Mouse (Mus musculus): ENCODE measurements around the gene Itsn1. TPM values are rescaled to one million over a fixed set of nuclear protein-coding genes. Genes with fewer than 3 reads are reported as not detected.

The Itsn1 gene
- polyA plus RNA-seq, 1 experiment from 2014 or later, result 54.7 TPM

DNA sequence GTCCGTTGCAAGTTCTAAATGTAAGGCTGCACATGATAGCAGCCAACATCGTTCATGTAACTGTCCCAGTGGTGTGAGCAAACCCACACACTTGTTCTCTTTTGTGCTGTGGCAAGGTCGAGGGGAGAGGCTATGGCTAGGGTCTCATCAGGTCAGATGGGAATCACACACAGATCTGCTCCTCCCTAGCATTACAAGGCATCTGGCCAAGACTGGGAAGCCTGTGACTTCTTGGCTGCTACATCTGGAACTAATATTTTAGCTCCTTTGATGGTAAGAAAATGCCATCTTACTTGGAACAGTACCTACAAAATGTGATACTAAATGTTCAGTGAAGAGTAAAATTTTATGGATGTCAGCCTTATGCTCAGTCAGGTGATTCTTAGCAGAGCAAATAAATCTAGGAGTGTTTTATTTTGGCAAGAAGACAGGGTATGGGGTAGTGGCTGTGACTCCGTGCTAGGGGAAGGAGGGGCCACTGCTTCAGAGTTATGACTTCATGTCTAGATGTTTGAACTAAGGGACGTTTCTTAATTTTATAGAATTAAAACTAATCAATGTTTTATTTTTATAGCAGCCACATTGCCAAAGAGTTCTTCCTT lies 73.5 kb downstream of the Itsn1 start:
- Histone ChIP-seq H3K9me3 (replicated peaks; ENCODE audit: control insufficient read depth, low read length) (no peaks in the 10 kb centered on the region), H3K27ac (ENCODE audit: low read length) (peak overlapping the region; percentile 27; the same call in 1 of the 2 replicates), H3K4me2 (ENCODE audit: low read depth, low read length) (no peak overlapping the region), H3K9ac (ENCODE audit: low read depth, low read length) (no peak overlapping the region), H3K36me3 (ENCODE audit: control insufficient read depth, insufficient read depth) (peaks cover 9% of the 10 kb centered on the region), H3K27me3 (ENCODE audit: control insufficient read depth, insufficient read depth, low read depth, low read length) (no peaks in the 10 kb centered on the region), H3K4me1 (ENCODE audit: control insufficient read depth, low read depth, low read length) (peaks cover 34% of the 10 kb centered on the region), H3K4me3 (ENCODE audit: low read depth, low read length) (no peak overlapping the region)
- no peak for ATAC-seq (ENCODE audit: low read depth)
- 62% methylated on average over 5 of the region's 5 CpGs for WGBS (ENCODE audit: insufficient replicate concordance)

DNA sequence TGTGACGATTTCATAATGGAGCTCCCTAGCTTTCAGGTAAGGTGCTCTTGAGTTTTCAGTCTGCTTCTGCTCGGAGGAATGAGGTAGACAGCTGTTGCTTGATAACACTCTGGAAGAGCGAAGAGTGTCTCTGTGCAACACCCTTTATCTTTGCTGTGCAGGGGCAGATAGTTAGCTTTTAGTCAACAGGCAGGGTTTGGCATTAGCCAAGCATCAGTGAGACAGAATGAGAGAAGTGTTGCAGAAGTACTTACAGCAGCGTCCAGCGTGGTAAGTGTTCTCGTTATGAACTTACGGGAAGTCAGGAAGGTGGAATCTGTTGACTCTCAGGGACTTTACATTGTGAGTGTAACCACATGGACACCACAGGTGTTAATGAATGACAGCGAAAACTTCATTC lies 75.3 kb downstream of the Itsn1 start:
- Histone ChIP-seq H3K4me2 (ENCODE audit: low read depth, low read length) (peak overlapping the region; percentile 42), H3K27ac (ENCODE audit: low read length) (peak overlapping the region; percentile 96), H3K4me1 (ENCODE audit: control insufficient read depth, low read depth, low read length) (peaks cover 34% of the 10 kb centered on the region), H3K36me3 (ENCODE audit: control insufficient read depth, insufficient read depth) (peaks cover 12% of the 10 kb centered on the region), H3K4me3 (ENCODE audit: low read depth, low read length) (peak overlapping the region; percentile 65), H3K9me3 (replicated peaks; ENCODE audit: control insufficient read depth, low read length) (no peaks in the 10 kb centered on the region), H3K9ac (ENCODE audit: low read depth, low read length) (peak overlapping the region; percentile 70), H3K27me3 (ENCODE audit: control insufficient read depth, insufficient read depth, low read depth, low read length) (no peaks in the 10 kb centered on the region)
- ATAC-seq (ENCODE audit: low read depth), result peak; percentile 98
- WGBS (ENCODE audit: insufficient replicate concordance), result 25% methylated on average over 8 of the region's 8 CpGs

DNA sequence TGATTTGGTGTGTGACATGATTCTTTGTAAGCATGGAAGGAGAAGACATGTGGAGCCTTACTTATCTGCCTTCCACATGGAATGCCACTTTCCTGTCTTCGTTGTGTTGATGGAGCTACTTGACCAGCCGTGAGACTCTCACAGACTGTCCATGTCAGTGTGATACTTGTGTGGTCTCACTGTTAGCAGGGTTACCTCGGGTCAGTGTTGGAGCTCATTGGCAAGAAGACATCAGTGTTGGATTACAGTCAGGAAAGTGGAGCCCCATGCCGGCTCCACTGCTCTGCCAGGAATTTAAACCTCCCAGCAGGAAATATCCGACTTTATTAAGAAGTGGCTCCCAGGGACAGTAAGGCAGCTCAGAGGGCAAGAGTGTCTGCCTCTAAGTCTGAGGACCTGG lies 75.8 kb downstream of the Itsn1 start:
- H3K4me3 ChIP-seq (ENCODE audit: low read depth, low read length), result peak overlapping the region; percentile 65
- H3K27ac ChIP-seq (ENCODE audit: low read length), result peak overlapping the region; percentile 96
- peak; percentile 52 for ATAC-seq (ENCODE audit: low read depth)
- H3K9me3 ChIP-seq (replicated peaks; ENCODE audit: control insufficient read depth, low read length), result no peaks in the 10 kb centered on the region
- whole genome bisulfite sequencing (ENCODE audit: insufficient replicate concordance), result 27% methylated on average over 5 of the region's 5 CpGs
- peaks cover 34% of the 10 kb centered on the region for H3K4me1 ChIP-seq (ENCODE audit: control insufficient read depth, low read depth, low read length)
- H3K4me2 ChIP-seq (ENCODE audit: low read depth, low read length), result peak overlapping the region; percentile 36
- H3K27me3 ChIP-seq (ENCODE audit: control insufficient read depth, insufficient read depth, low read depth, low read length), result no peaks in the 10 kb centered on the region
- peaks cover 16% of the 10 kb centered on the region for H3K36me3 ChIP-seq (ENCODE audit: control insufficient read depth, insufficient read depth)
- peak overlapping the region; percentile 70 for H3K9ac ChIP-seq (ENCODE audit: low read depth, low read length)

DNA sequence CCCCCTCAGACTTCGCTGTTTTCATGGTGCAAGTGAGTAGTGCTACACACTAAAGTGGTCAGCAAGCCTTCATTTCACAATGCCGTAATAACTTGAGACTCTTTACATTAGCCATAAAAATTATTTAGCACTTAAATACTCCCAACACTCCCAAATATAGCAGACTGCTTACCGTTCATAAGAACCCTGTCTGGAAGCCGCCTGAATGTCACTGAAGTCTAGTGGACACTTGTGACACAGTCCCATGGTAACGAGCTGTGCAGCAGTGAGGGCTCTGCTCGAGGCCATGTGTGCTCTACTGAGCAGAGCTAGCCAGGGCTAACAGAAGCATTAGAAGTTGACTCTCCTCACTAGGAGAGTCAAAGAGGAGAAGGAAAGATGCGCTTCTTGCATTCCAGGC lies 81.2 kb downstream of the Itsn1 start:
- no peak overlapping the region for H3K9ac ChIP-seq (ENCODE audit: low read depth, low read length)
- peaks cover 29% of the 10 kb centered on the region for H3K36me3 ChIP-seq (ENCODE audit: control insufficient read depth, insufficient read depth)
- H3K4me3 ChIP-seq (ENCODE audit: low read depth, low read length), result no peak overlapping the region
- no peaks in the 10 kb centered on the region for H3K9me3 ChIP-seq (replicated peaks; ENCODE audit: control insufficient read depth, low read length)
- no peak overlapping the region for H3K27ac ChIP-seq (ENCODE audit: low read length)
- H3K27me3 ChIP-seq (ENCODE audit: control insufficient read depth, insufficient read depth, low read depth, low read length), result no peaks in the 10 kb centered on the region
- no peak for ATAC-seq (ENCODE audit: low read depth)
- H3K4me2 ChIP-seq (ENCODE audit: low read depth, low read length), result no peak overlapping the region
- H3K4me1 ChIP-seq (ENCODE audit: control insufficient read depth, low read depth, low read length), result peaks cover 3% of the 10 kb centered on the region
- WGBS (ENCODE audit: insufficient replicate concordance), result 83% methylated on average over 7 of the region's 7 CpGs

DNA sequence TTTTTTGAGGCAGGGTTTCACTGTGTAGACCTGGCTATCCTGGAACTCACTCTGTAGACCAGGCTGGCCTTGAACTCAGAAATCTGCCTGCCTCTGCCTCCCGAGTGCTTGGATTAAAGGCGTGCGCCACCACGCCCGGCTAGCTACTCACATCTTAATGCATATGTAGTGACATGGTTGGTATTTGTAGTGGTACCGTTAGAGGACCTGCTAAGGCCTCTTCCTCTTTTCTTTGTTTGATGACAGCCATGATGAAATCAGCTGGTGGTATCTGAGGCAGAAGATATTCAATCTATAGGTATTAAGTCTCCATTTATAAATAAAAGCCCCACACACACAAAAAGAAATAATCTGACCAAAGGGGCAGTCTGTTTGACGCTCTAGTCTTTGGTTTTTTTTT lies 82.3 kb downstream of the Itsn1 start:
- H3K27ac ChIP-seq (ENCODE audit: low read length), result no peak overlapping the region
- 72% methylated on average over 7 of the region's 7 CpGs for WGBS (ENCODE audit: insufficient replicate concordance)
- H3K27me3 ChIP-seq (ENCODE audit: control insufficient read depth, insufficient read depth, low read depth, low read length), result no peaks in the 10 kb centered on the region
- peaks cover 3% of the 10 kb centered on the region; the same call in 1 of the 2 replicates for H3K4me1 ChIP-seq (ENCODE audit: control insufficient read depth, low read depth, low read length)
- H3K36me3 ChIP-seq (ENCODE audit: control insufficient read depth, insufficient read depth), result peaks cover 32% of the 10 kb centered on the region
- no peaks in the 10 kb centered on the region for H3K9me3 ChIP-seq (replicated peaks; ENCODE audit: control insufficient read depth, low read length)
- ATAC-seq (ENCODE audit: low read depth), result no peak
- no peak overlapping the region for H3K4me2 ChIP-seq (ENCODE audit: low read depth, low read length)
- H3K4me3 ChIP-seq (ENCODE audit: low read depth, low read length), result no peak overlapping the region
- no peak overlapping the region for H3K9ac ChIP-seq (ENCODE audit: low read depth, low read length)

DNA sequence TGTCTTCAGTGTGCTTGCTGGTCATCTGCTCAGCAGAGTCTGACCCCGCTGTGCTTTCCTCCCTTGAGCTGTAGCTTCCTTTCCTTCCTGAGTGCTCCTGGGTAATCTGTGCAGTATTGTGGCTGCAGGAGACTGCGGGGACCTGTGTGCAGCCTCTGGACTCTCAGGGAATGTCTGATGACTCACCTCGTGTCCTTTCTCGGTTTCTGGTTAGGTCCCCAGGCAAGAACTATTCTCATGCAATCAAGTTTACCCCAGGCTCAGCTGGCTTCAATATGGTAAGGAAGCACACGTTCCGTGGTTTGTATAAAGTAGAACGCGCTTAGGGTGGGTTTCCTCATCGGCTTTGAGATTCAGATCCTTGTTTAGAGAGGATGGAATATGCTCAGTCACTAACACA lies 82.8 kb downstream of the Itsn1 start:
- Histone ChIP-seq H3K9me3 (replicated peaks; ENCODE audit: control insufficient read depth, low read length) (no peaks in the 10 kb centered on the region), H3K4me1 (ENCODE audit: control insufficient read depth, low read depth, low read length) (peaks cover 1% of the 10 kb centered on the region; the same call in 1 of the 2 replicates), H3K36me3 (ENCODE audit: control insufficient read depth, insufficient read depth) (peaks cover 36% of the 10 kb centered on the region), H3K27me3 (ENCODE audit: control insufficient read depth, insufficient read depth, low read depth, low read length) (no peaks in the 10 kb centered on the region), H3K4me2 (ENCODE audit: low read depth, low read length) (no peak overlapping the region), H3K27ac (ENCODE audit: low read length) (no peak overlapping the region), H3K9ac (ENCODE audit: low read depth, low read length) (no peak overlapping the region), H3K4me3 (ENCODE audit: low read depth, low read length) (no peak overlapping the region)
- no peak for ATAC-seq (ENCODE audit: low read depth)
- WGBS (ENCODE audit: insufficient replicate concordance), result 63% methylated on average over 9 of the region's 9 CpGs

DNA sequence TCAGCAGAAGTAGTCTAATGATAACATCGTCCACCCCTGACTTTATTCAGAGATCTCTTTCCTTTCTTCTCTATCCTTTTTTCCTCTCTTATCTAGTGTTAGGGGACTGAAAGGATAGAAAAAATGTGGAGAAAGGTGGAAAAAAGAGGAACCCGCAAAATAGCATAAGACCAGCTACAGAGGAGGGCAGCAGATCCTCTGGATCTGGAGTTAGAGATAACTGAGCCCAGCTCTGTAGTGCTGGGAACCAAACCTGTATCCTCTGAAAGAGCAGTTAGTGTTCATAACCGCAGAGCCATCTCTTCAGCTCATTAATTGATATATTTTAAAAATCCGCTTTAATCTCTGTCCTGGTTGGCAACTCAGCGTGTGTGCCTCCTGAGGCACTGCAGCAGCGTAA lies 84.5 kb downstream of the Itsn1 start:
- peaks cover 50% of the 10 kb centered on the region for H3K36me3 ChIP-seq (ENCODE audit: control insufficient read depth, insufficient read depth)

DNA sequence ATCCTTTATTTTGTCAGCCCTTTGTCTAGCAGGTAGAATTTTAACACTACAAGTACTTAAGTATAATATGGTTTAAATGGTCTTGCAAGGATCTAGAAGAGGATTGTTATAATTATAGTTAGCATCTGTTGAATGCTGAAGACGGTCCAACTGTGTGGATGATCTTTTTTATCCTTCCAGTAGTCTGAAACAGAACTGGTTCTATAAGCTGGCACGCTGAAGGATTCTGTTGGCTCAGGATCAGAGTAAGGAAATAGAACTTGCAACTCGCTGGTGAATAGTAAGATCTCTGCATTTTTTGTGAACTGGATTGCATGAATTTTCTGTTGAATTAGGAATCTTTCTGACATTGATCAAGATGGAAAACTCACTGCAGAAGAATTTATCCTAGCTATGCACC lies 86.0 kb downstream of the Itsn1 start:
- Histone ChIP-seq H3K4me3 (ENCODE audit: low read depth, low read length) (no peak overlapping the region), H3K4me1 (ENCODE audit: control insufficient read depth, low read depth, low read length) (no peaks in the 10 kb centered on the region), H3K4me2 (ENCODE audit: low read depth, low read length) (no peak overlapping the region), H3K36me3 (ENCODE audit: control insufficient read depth, insufficient read depth) (peaks cover 57% of the 10 kb centered on the region), H3K27me3 (ENCODE audit: control insufficient read depth, insufficient read depth, low read depth, low read length) (no peaks in the 10 kb centered on the region), H3K9me3 (replicated peaks; ENCODE audit: control insufficient read depth, low read length) (no peaks in the 10 kb centered on the region), H3K27ac (ENCODE audit: low read length) (no peak overlapping the region), H3K9ac (ENCODE audit: low read depth, low read length) (no peak overlapping the region)
- WGBS (ENCODE audit: insufficient replicate concordance), result 81% methylated on average over 3 of the region's 3 CpGs
- no peak for ATAC-seq (ENCODE audit: low read depth)

More for the DNA sequence above, 84.5 kb downstream of the Itsn1 start:
- H3K4me3 ChIP-seq (ENCODE audit: low read depth, low read length), result no peak overlapping the region
- H3K4me1 ChIP-seq (ENCODE audit: control insufficient read depth, low read depth, low read length), result no peaks in the 10 kb centered on the region
- ATAC-seq (ENCODE audit: low read depth), result no peak
- H3K27ac ChIP-seq (ENCODE audit: low read length), result no peak overlapping the region
- H3K27me3 ChIP-seq (ENCODE audit: control insufficient read depth, insufficient read depth, low read depth, low read length), result no peaks in the 10 kb centered on the region
- H3K9ac ChIP-seq (ENCODE audit: low read depth, low read length), result no peak overlapping the region
- H3K4me2 ChIP-seq (ENCODE audit: low read depth, low read length), result no peak overlapping the region
- H3K9me3 ChIP-seq (replicated peaks; ENCODE audit: control insufficient read depth, low read length), result no peaks in the 10 kb centered on the region
- WGBS (ENCODE audit: insufficient replicate concordance), result 87% methylated on average over 6 of the region's 6 CpGs

DNA sequence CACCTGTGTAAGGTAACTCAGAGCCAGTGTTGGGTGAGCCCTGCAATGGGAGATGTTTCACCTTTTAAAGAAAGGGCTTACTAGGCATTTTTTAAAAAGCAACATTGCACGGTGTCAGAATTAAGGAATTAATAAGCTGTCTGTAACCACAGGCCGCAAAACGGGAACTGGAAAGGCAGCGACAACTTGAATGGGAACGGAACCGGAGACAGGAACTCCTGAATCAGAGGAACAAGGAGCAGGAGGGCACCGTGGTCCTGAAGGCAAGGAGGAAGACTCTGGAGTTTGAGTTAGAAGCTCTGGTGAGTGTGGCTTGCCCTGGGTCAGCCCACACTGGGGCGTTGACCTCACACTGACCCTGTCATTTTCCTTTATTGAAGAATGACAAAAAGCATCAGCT lies 91.2 kb downstream of the Itsn1 start:
- Histone ChIP-seq H3K4me2 (ENCODE audit: low read depth, low read length) (no peak overlapping the region), H3K4me1 (ENCODE audit: control insufficient read depth, low read depth, low read length) (peaks cover 27% of the 10 kb centered on the region), H3K27me3 (ENCODE audit: control insufficient read depth, insufficient read depth, low read depth, low read length) (no peaks in the 10 kb centered on the region), H3K4me3 (ENCODE audit: low read depth, low read length) (no peak overlapping the region), H3K27ac (ENCODE audit: low read length) (no peak overlapping the region), H3K9ac (ENCODE audit: low read depth, low read length) (no peak overlapping the region), H3K36me3 (ENCODE audit: control insufficient read depth, insufficient read depth) (peaks cover 66% of the 10 kb centered on the region), H3K9me3 (replicated peaks; ENCODE audit: control insufficient read depth, low read length) (no peaks in the 10 kb centered on the region)
- 67% methylated on average over 8 of the region's 8 CpGs for WGBS (ENCODE audit: insufficient replicate concordance)
- ATAC-seq (ENCODE audit: low read depth), result no peak
